Mouse (Mus musculus): ENCODE measurements at regions not wholly inside any gene's neighbourhood (a gene's known extent, or its start where the extent isn't known, plus 50 kb on each side); places are given as distances from the start of the nearest gene placed in this dataset.

GRCm38 (mm10) chr13:102569580-102569979 lies 123.8 kb upstream of the Cd180 start:
- TF ChIP-seq POLR2A (IDR thresholded peaks at IDR 0.05; ENCODE audit: extremely low read depth, insufficient read depth, low read length) (no peak), CTCF (IDR thresholded peaks at IDR 0.05; ENCODE audit: low read depth, low read length) (no peak)

Data from liver, adult 2 months (tissue).